Mouse (Mus musculus) CH12.LX (cell line): ENCODE measurements at regions not wholly inside any gene's neighbourhood (a gene's known extent, or its start where the extent isn't known, plus 50 kb on each side); places are given as distances from the start of the nearest gene placed in this dataset.

Experiments
- CHD2 ChIP-seq: IDR thresholded peaks from 2 replicates; pipeline ENCODE4 v1.6.1; 2011; ENCODE audit warnings: low read length, improper control_type of control experiment
- CTCF ChIP-seq, 2 experiments: IDR thresholded peaks in 1 of 2; conservative IDR thresholded peaks in 1 of 2; 2 replicates each; pipeline ENCODE4 v1.5.1; 2011 to 2012; ENCODE audit warnings: low read depth in 2 of 2, low read length in 2 of 2, improper control_type of control experiment in 1 of 2, inconsistent platforms in 1 of 2, mild to moderate bottlenecking in 1 of 2, moderate library complexity in 1 of 2
- EP300 ChIP-seq: IDR thresholded peaks from 2 replicates; pipeline ENCODE4 v1.6.1; 2011; ENCODE audit warnings: low read length, improper control_type of control experiment
- GABPA ChIP-seq: IDR thresholded peaks from 2 replicates; pipeline ENCODE4 v1.6.1; 2012; ENCODE audit warnings: low read depth, low read length, improper control_type of control experiment, inconsistent platforms; ENCODE audit not compliant: insufficient replicate concordance
- JUND ChIP-seq: conservative IDR thresholded peaks from 2 replicates; pipeline ENCODE4 v1.6.1; 2011; ENCODE audit warnings: low read depth, low read length, improper control_type of control experiment
- MAX ChIP-seq: IDR thresholded peaks from 2 replicates; pipeline ENCODE4 v1.6.1; 2011; ENCODE audit warnings: low read length, improper control_type of control experiment
- NRF1 ChIP-seq: IDR thresholded peaks from 2 replicates; pipeline ENCODE4 v1.6.1; 2014; ENCODE audit warnings: low read depth, mild to moderate bottlenecking, inconsistent platforms, low read length, improper control_type of control experiment, moderate library complexity
- POLR2A ChIP-seq: IDR thresholded peaks from 2 replicates; pipeline ENCODE4 v1.6.1; 2011; ENCODE audit warnings: low read depth, mild to moderate bottlenecking, improper control_type of control experiment, low read length

DNA sequence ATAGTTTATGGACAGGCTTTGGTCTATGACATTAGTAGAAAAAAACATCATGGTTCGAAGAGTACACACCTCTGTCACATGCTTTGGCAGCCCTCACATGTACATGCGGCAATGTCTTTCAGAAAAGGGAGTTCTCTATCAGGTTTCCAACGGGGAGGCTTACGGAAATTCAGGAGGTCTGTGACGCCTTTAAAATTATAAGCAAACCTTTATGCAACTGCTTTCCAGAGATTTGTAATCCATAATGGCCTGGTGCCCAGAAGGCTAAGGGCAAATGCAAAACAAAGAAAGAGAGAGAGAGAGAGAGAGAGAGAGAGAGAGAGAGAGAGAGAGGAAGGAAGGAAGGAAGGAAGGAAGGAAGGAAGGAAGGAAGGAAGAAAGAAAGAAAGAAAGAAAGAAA, 102.5 kb downstream of the Irs2 start:
- no peak for TF ChIP-seq JUND
- TF ChIP-seq POLR2A: no peak
- TF ChIP-seq GABPA: no peak
- TF ChIP-seq CTCF (conservative IDR thresholded peaks at IDR 0.05 in 1 of 2, IDR thresholded peaks at IDR 0.05 in 1 of 2; ENCODE audit: low read depth in 2 of 2, low read length in 2 of 2): no peak
- TF ChIP-seq NRF1: no peak
- no peak for TF ChIP-seq EP300
- no peak for TF ChIP-seq CHD2
- TF ChIP-seq MAX: no peak
